Mouse (Mus musculus) CD4-positive, CD25-positive, alpha-beta regulatory T cell, adult 4 months (primary cell): ENCODE results near the gene Zan. TPM values are rescaled to one million over a fixed set of nuclear protein-coding genes. Genes with fewer than 3 reads are reported as not detected.

Source experiments
- ATAC-seq: one replicate; pipeline ENCODE4 v1.8.0; 2017
- polyA plus RNA-seq, 2 experiments: library from polyadenylated mRNA; unstranded; fragments of 100-300 nt; shearing (Covaris generic); gene quantifications; one replicate each; pipeline ENCODE4 v1.2.1; 2017

Zan gene
- polyA plus RNA-seq, 2 experiments from 2014 or later = 0.27 to 0.39 TPM

- no peak for ATAC-seq
Measured at GRCm38 (mm10) chr5:137414253-137414652, 62.6 kb downstream of the Zan start.

DNA sequence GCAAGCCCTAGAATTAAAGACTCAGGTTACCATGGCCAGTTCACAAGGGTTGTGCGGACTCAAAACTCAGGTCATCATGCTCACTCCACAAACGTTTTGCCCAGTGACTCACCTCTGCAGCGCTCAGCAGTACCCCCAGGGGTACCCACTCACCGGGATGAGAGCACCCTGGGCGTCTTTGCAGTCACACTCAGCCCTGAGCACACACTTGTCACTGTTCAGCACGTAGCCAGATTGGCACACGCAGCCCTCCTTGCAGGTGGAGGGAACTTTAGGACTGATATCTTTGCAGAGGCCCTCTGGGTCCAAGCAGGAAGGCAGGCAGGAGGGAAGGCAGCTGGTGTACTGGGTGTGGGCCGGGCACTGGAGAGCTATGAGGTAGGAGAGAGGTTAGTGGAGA is 65.6 kb downstream of the Zan start:
- ATAC-seq = no peak

DNA sequence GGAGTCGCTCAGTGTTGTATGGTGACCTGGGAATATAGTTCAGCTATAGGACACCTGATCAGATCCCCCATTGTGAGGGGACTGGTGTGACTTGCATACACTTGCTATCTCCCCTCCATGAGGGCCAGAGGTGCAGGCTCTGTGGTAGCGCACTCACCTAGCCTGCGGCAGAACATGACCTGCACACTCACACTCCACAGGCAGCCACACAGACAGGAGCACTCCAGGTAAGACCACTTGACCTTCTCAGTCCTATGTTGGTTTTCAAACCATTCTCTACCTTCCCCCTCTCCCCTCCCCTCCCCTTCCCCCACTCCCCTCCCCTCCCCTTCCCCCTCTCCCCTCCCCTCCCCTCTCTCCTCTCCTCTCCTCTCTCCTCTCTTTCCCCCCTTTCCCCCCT is 66.3 kb downstream of the Zan start:
- no peak for ATAC-seq

GRCm38 (mm10) chr5:137410066-137410465 is 66.8 kb downstream of the Zan start:
- ATAC-seq = no peak

DNA sequence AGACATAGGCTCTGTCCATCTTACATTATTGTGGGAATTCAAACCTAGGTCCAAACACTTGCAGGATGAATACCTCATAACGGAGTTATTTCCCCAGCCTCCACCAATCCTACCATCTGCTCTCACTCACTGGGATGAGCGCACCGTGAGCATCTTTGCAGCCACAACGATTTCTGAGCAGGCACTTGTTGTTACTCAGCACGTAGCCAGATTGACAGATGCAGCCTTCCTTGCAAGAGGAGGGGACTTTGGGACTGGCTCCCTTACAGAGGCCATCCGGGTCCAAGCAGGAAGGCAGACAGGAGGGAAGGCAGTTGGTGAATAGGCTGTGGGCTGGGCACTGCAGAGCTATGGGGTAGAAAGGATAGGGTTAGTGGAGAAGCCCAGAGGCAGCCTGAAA is 67.4 kb downstream of the Zan start:
- ATAC-seq = no peak

- no peak for ATAC-seq
Measured at GRCm38 (mm10) chr5:137404081-137404480, 72.8 kb downstream of the Zan start.

DNA sequence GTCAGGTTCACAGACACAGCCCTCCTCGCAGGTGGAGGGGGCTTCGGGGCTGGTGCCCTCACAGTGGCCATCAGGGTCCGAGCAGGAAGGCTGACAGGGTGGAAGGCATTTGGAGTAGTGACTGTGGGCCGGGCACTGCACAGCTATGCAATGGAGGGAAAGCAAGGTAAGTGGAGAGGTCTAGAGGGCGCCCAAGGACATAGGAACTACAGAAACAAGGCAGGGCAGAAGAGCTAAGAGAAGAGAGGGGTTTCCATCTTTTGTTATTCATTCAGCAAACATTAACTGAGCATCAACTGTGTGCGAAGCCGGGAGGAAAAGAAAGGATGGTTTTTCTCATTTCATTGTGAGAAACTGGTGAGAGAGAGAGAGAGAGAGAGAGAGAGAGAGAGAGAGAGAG is 82.4 kb downstream of the Zan start:
- no peak for ATAC-seq

GRCm38 (mm10) chr5:137391641-137392040 is 85.2 kb downstream of the Zan start:
- ATAC-seq = no peak

- no peak for ATAC-seq
Measured at GRCm38 (mm10) chr5:137386712-137387111, 90.2 kb downstream of the Zan start.

DNA sequence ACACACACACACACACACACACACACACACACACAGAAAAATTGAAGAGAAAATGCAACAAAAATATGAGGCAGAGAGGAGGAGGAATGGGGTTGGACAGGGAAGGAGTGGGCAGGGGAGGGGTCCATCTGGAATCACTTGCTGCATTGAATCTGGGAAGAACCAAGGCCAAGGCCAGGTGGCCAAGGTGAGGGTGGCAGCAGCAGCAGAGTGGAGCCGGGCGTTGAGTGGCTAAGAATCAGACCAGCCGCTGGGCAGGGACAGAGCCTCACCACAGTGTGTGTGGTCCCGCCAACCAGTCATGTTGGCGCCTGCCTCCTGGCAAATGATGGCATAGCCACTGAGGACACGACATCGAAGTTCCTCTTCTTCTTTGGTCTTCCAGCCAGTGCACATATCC is 93.4 kb downstream of the Zan start:
- ATAC-seq = no peak

- no peak for ATAC-seq
Measured at GRCm38 (mm10) chr5:137381152-137381551, 95.7 kb downstream of the Zan start.

DNA sequence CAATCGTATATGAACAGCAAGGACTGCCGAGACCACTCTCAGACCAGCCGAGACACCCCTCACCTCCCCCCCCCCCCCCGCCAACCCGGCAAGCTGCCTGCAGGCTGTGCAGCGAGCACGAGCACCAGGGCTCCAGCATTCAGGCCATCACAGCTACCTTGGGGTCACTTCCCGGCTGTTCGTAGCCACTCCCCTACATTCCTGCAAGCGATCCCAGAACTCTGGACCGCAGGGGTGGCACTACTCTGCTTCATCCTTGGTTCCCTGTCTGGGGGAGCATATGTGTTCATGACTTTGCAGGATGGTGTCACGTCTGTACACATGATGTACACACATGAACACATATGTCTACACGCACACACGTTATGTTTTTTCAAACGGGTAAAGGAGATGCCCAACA is 99.3 kb downstream of the Zan start:
- ATAC-seq = no peak

DNA sequence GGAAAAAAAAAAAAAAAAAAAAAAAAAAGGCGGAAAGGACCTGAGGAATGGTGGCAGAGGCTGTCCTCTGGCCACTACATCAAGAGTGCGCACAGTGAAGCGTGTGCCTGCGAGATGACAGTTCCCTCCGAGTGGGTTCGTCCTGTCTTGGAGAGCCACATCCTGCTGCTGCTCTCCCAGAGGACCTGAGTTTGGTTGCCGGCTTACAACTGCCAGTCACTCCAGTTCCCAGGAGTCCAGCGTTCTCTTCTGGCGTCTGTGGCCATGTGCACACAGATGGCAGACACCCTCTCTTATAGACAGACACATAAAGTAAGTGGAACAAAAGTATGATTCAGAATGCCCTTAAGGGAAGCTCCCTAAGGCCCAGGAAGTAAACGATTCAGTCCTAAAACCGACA is 99.7 kb downstream of the Zan start:
- ATAC-seq = no peak

- ATAC-seq = no peak
Measured at GRCm38 (mm10) chr5:137376722-137377121, 100.1 kb downstream of the Zan start.

DNA sequence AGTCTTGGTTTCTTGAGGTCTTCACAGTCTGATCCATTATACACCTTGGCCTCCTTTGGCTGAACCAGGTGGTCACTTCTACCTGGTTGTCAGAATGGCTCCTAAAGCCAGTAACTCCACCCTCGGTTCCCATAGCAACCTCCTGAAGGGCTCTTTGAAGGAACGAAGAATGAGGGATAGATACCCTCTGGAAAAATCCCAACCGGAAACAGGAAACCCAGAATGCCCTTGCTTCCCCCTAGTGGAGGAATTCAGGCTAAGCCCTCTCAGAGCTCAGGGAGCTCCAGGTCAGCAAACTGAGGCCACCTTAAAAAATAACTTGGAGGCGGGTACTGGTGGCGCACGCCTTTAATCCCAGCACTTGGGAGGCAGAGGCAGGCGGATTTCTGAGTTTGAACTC is 100.7 kb downstream of the Zan start:
- no peak for ATAC-seq

DNA sequence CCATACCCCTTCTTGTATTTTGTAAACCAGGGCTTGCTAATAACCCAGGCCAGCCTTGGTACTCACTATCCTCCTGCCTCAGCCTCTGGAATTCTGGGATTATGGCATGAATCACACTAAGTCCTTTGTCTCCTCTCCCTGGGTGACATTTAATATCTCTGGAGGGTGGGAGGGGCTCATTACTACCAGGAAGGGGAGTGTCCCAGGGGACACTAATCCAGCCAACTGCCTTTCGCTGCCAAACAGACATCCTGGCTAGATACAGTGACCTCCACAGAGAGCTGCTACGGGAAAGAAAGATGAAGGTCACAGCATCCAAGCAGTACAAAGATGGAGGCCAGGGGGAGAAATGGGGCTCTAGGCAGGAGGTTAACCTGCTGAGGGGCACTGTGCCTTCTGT is 101.2 kb downstream of the Zan start:
- no peak for ATAC-seq

GRCm38 (mm10) chr5:137374521-137375080 is 102.3 kb downstream of the Zan start:
- ATAC-seq = no peak

DNA sequence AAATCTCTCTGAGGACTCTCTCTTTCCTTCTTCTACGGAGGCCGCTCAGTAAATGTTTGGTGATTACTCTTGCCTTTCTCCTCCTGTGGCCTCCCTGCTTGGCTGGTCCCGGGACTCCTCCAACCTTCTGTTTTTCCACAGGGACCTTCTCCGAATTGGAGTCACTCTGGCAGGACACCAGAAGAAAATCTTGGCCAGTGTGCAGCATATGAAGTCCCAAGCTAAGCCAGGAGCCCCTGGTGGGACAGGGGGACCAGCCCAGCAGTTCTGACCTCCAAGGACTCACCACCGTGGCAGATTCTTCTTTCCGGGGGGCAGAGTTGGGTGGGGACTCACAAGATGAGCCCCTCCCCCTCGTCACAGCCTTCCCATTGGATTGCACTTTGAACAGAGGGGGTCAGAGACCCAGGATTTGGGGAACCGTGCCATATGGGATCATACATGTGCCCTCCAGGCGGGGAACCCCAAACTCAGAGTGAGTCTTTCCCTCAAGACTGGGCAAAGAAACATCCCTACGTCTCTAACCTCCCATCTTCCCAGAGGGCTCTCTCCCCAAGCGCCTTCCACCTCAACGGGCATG is 103.4 kb downstream of the Zan start:
- ATAC-seq = no peak

DNA sequence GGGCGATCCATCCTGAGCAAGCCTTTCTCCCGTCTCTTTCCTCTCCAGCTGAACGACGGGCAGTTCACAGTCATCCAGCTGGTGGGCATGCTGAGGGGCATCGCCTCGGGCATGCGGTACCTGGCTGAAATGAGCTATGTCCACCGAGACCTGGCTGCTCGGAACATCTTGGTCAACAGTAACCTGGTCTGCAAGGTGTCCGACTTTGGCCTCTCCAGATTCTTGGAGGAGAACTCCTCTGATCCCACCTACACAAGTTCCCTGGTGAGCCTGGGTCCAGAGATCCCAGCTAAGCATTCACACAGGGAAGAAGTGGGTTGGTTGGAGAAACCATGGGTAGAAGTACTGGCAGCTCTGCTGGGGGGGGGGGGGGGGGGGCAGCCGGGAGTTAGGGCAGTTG is 107.2 kb downstream of the Zan start:
- no peak for ATAC-seq

GRCm38 (mm10) chr5:137358382-137358781 is 118.5 kb downstream of the Zan start:
- ATAC-seq = no peak

DNA sequence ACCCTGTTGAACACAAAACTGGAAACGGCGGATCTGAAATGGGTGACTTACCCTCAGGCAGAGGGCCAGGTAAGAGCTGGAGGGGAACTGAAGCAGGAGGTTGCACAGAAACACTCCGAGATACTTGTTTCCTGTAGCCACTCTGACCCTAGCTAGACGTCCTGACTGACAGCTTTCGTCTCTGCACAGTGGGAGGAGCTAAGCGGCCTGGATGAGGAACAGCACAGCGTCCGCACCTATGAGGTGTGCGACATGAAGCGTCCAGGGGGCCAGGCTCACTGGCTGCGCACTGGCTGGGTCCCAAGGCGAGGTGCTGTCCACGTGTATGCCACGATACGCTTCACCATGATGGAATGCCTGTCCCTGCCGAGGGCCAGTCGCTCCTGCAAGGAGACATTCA is 122.8 kb downstream of the Zan start:
- no peak for ATAC-seq

GRCm38 (mm10) chr5:137352011-137352975 is 124.6 kb downstream of the Zan start:
- ATAC-seq = no peak

- no peak for ATAC-seq
Measured at GRCm38 (mm10) chr5:137351394-137351793, 125.5 kb downstream of the Zan start.

DNA sequence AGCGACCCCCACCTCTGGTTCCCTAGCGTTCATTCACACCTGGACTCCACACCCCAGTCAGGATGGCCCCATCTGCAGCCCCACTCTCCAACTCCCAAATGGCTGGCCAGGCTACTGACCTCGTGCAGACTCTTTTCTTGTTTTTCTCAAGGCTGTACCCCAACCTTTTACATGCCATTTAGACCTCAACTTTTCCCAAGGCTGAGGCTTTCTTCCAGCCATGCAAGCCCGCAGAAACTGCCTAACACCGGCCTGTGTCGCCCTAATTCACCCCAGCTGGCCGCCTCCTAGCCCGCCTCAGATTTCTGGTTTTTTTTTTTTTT is 125.8 kb downstream of the Zan start:
- no peak for ATAC-seq
